ENCODE assay signal across 8 mouse cellular contexts in the genomic region with DNA sequence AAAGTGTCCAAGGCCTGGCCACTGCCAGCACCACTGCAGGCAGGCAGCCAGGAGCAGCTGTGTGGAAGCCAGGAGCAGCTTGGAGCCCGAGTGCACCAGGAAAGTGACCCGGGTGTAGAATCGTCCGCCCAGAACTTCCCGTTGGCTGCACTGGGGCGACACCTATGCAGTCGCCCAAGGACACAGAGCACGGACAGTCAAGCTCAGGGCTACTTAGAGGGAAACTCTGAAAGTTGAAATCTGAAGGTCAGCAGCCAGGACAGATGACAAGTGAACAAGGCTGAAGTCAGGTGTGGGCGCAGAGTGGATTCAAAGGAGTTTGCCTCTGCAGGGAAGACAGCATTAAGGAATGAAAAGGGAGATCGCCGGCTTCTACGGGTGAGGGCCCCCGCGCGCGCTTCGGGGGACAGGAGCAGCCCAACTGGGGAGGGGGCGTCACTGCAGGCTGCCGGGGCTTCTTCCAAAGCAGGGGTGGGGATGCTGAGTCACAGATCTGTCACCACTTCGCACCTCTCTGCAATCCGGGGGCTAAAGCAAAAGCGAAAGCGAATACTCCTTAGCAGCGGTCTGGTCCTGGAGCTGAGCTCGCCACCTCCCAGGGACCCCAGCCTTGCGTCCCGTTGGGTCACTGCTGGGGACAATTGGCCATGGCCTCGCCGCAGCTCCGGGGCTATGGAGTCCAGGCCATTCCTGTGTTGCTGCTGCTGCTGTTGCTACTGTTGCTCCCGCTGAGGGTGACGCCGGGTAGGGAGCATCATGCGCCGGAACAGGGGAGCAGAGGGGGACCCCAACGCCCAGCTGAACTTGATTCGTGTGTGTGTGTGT. TPM values are rescaled to one million over a fixed set of nuclear protein-coding genes. Genes with fewer than 3 reads are reported as not detected.
DNase-seq lines count a peak whose midpoint lies in the region; ATAC-seq and TF ChIP-seq lines count a peak whose summit lies in the region.

Gene Il15ra (plus strand): TSS at position 90 of the 825 bp plus-strand sequence.

- peak within 1 kb of the TSS; percentile 72 for H3K9ac ChIP-seq in heart, embryonic 12.5 days
- H3K9ac ChIP-seq in kidney, embryonic 16.5 days (replicated peaks; ENCODE audit: low read length), result peak within 1 kb of the TSS; percentile 70
- H3K9ac ChIP-seq in liver, embryonic 13.5 days, result peak within 1 kb of the TSS; percentile 72
- peak within 1 kb of the TSS; percentile 5; the same call in 1 of the 2 replicates for H3K9ac ChIP-seq in stomach, embryonic 15.5 days

- peak; percentile 88 to 91 for DNase-seq in adrenal gland, postnatal 36 days
- no peak for DNase-seq in liver, embryonic 13.5 days
- DNase-seq in natural killer cell, adult 2 months (ENCODE audit: low spot score in 2 of 2), result peak; percentile 50 to 63

- H3K79me3 ChIP-seq in C2C12 (ENCODE audit: low read depth), result no peaks in the 10 kb centered on the region

- peak within 1 kb of the TSS; percentile 60 for H3K27ac ChIP-seq in heart, embryonic 12.5 days (ENCODE audit: poor library complexity, severe bottlenecking)
- no peak within 1 kb of the TSS for H3K27ac ChIP-seq in kidney, embryonic 16.5 days (ENCODE audit: low read length)
- H3K27ac ChIP-seq in liver, embryonic 13.5 days, result peak within 1 kb of the TSS; percentile 29; the same call in 1 of the 2 replicates
- no peak within 1 kb of the TSS for H3K27ac ChIP-seq in stomach, embryonic 15.5 days

- H3K36me3 ChIP-seq in C2C12 (ENCODE audit: control insufficient read depth, insufficient read depth), result no peaks in the 10 kb centered on the region
- H3K36me3 ChIP-seq in heart, embryonic 12.5 days, result no peaks in the 10 kb centered on the region
- H3K36me3 ChIP-seq in kidney, embryonic 16.5 days (ENCODE audit: insufficient read depth, low read length), result no peaks in the 10 kb centered on the region
- no peaks in the 10 kb centered on the region for H3K36me3 ChIP-seq in liver, embryonic 13.5 days
- H3K36me3 ChIP-seq in stomach, embryonic 15.5 days, result no peaks in the 10 kb centered on the region

- WGBS in heart, embryonic 12.5 days, result under 1% methylated on average over 37 of the region's 37 CpGs
- under 1% methylated on average over 37 of the region's 37 CpGs for WGBS in kidney, embryonic 16.5 days
- WGBS in liver, embryonic 13.5 days (ENCODE audit: insufficient replicate concordance), result under 1% methylated on average over 37 of the region's 37 CpGs
- under 1% methylated on average over 37 of the region's 37 CpGs for WGBS in stomach, embryonic 15.5 days

- H3K9me3 ChIP-seq in heart, embryonic 12.5 days (replicated peaks), result no peaks in the 10 kb centered on the region
- H3K9me3 ChIP-seq in kidney, embryonic 16.5 days (ENCODE audit: low read length), result no peaks in the 10 kb centered on the region
- no peaks in the 10 kb centered on the region for H3K9me3 ChIP-seq in liver, embryonic 13.5 days (replicated peaks)
- no peaks in the 10 kb centered on the region for H3K9me3 ChIP-seq in stomach, embryonic 15.5 days

- peak within 1 kb of the TSS; percentile 46 for H3K4me3 ChIP-seq in C2C12 (ENCODE audit: insufficient read depth, poor library complexity, severe bottlenecking)
- H3K4me3 ChIP-seq in heart, embryonic 12.5 days, result peak within 1 kb of the TSS; percentile 63
- peak within 1 kb of the TSS; percentile 72 for H3K4me3 ChIP-seq in kidney, embryonic 16.5 days (ENCODE audit: low read length)
- peak within 1 kb of the TSS; percentile 71 for H3K4me3 ChIP-seq in liver, embryonic 13.5 days (replicated peaks)
- peak within 1 kb of the TSS; percentile 52 for H3K4me3 ChIP-seq in stomach, embryonic 15.5 days (replicated peaks)

- H3K4me2 ChIP-seq in heart, embryonic 12.5 days, result peak within 1 kb of the TSS; percentile 90
- peak within 1 kb of the TSS; percentile 96 for H3K4me2 ChIP-seq in kidney, embryonic 16.5 days (replicated peaks; ENCODE audit: low read depth, low read length)
- peak within 1 kb of the TSS; percentile 84 for H3K4me2 ChIP-seq in liver, embryonic 13.5 days
- H3K4me2 ChIP-seq in stomach, embryonic 15.5 days, result peak within 1 kb of the TSS; percentile 82

- H3K79me2 ChIP-seq in C2C12 (ENCODE audit: control insufficient read depth, insufficient read depth), result no peaks in the 10 kb centered on the region

- peak within 1 kb of the TSS; percentile 62 for H3ac ChIP-seq in C2C12 (ENCODE audit: control insufficient read depth, insufficient read length, low read depth)

- ATAC-seq in erythroid progenitor cell, adult 5-6 weeks (replicated peaks; ENCODE audit: low FRiP score, poor library complexity, severe bottlenecking), result peak; percentile 59
- peak; percentile 80 for ATAC-seq in heart, embryonic 12.5 days (ENCODE audit: insufficient number of reproducible peaks, low FRiP score)
- peak; percentile 86 for ATAC-seq in kidney, embryonic 16.5 days (ENCODE audit: low FRiP score, low TSS enrichment)
- peak; percentile 53 for ATAC-seq in liver, embryonic 13.5 days (ENCODE audit: low read depth)
- peak; percentile 72 for ATAC-seq in stomach, embryonic 15.5 days (ENCODE audit: insufficient read depth, low FRiP score, low read depth)

- peaks cover 4% of the 10 kb centered on the region for H3K27me3 ChIP-seq in C2C12 (ENCODE audit: control insufficient read depth, insufficient read depth, insufficient read length)
- H3K27me3 ChIP-seq in heart, embryonic 12.5 days (replicated peaks), result no peaks in the 10 kb centered on the region
- peaks cover 13% of the 10 kb centered on the region; the same call in 1 of the 2 replicates for H3K27me3 ChIP-seq in kidney, embryonic 16.5 days (ENCODE audit: insufficient read depth, low read length)
- H3K27me3 ChIP-seq in liver, embryonic 13.5 days, result peaks cover 13% of the 10 kb centered on the region
- H3K27me3 ChIP-seq in stomach, embryonic 15.5 days (replicated peaks), result no peaks in the 10 kb centered on the region

- peaks cover 7% of the 10 kb centered on the region; the same call in 1 of the 2 replicates for H3K4me1 ChIP-seq in heart, embryonic 12.5 days (replicated peaks)
- peaks cover 12% of the 10 kb centered on the region; the same call in 1 of the 2 replicates for H3K4me1 ChIP-seq in kidney, embryonic 16.5 days (ENCODE audit: insufficient read depth, low read length)
- peaks cover 26% of the 10 kb centered on the region for H3K4me1 ChIP-seq in liver, embryonic 13.5 days (replicated peaks)
- H3K4me1 ChIP-seq in stomach, embryonic 15.5 days, result peaks cover 4% of the 10 kb centered on the region; the same call in 1 of the 2 replicates

- no peak for TF ChIP-seq CTCF in C2C12 (IDR thresholded peaks at IDR 0.05; ENCODE audit: control insufficient read depth, insufficient read depth, insufficient read length)

TF ChIP-seq in C2C12, 6 proteins besides CTCF, POLR2A, EP300 and RAD21:
- TF ChIP-seq MYOG (IDR thresholded peaks at IDR 0.05; ENCODE audit: control insufficient read depth, extremely low read depth, insufficient read length), result no peak
- no peak for TF ChIP-seq MYOD1 (IDR thresholded peaks at IDR 0.05; ENCODE audit: control insufficient read depth, insufficient read length, low read depth)
- TF ChIP-seq USF1 (IDR thresholded peaks at IDR 0.05; ENCODE audit: low read depth), result no peak
- TF ChIP-seq FOSL1 (IDR thresholded peaks at IDR 0.05; ENCODE audit: insufficient read depth, low read length, poor library complexity, severe bottlenecking), result no peak
- TF ChIP-seq CEBPB (IDR thresholded peaks at IDR 0.05; ENCODE audit: low read depth), result no peak
- TF ChIP-seq MAX (IDR thresholded peaks at IDR 0.05), result no peak
TF ChIP-seq in C2C12: peak in this region for 0.

RNA-seq across cellular contexts. Expression of gene Il15ra, which starts in this region (rescaled TPM):
- 0.09 TPM for polyA plus RNA-seq in C2C12 (2012; fragmentation: generic; extraction: Trizol)
- 10 to 100 TPM; 20.1 to 20.3 TPM for total RNA-seq in adrenal gland, postnatal 36 days (2021)
- 7.2 TPM in 1 of 2 replicates, not detected in the other for total RNA-seq in erythroid progenitor cell, adult 5-6 weeks (2015; ENCODE audit: low replicate concordance)
- total RNA-seq in erythroid progenitor cell, adult 5-6 weeks (2017; ENCODE audit: low replicate concordance), result 8.1 and 38.3 TPM in 2 replicates
- polyA plus RNA-seq in heart, embryonic 12.5 days (2016; fragmentation: Nextera tagmentation; extraction: Ambion mirVana), result 6.4 and 7.0 TPM in 2 replicates
- polyA plus RNA-seq in kidney, embryonic 16.5 days (2015; fragmentation: Nextera tagmentation; extraction: Ambion mirVana), result 2.6 TPM in 2 replicates
- 2.7 and 2.8 TPM in 2 replicates for polyA plus RNA-seq in liver, embryonic 13.5 days (2015; fragmentation: Nextera tagmentation; extraction: Ambion mirVana)
- polyA plus RNA-seq in stomach, embryonic 15.5 days (2015; fragmentation: Nextera tagmentation; extraction: Ambion mirVana), result 2.0 and 2.3 TPM in 2 replicates

Comparison
In these comparisons a context has a peak if more than half of its experiments do, and no peak if none do; other contexts are left out.
1. H3K27ac ChIP-seq: peak in heart, embryonic 12.5 days (single experiment) and liver, embryonic 13.5 days (single experiment); none in kidney, embryonic 16.5 days (single experiment) and stomach, embryonic 15.5 days (single experiment).
2. H3K9ac ChIP-seq: peak in every context shown above with its lines; median percentile 72 in heart, embryonic 12.5 days; 72 in liver, embryonic 13.5 days; 70 in kidney, embryonic 16.5 days; 5 in stomach, embryonic 15.5 days.
3. Peak in every context shown above with its lines, with median percentiles within 50 percentile points of each other: H3K4me3 ChIP-seq, ATAC-seq and H3K4me2 ChIP-seq.